Mouse (Mus musculus) lung, embryonic 14.5 days (tissue): ENCODE measurements around the gene Plce1. TPM values are rescaled to one million over a fixed set of nuclear protein-coding genes. Genes with fewer than 3 reads are reported as not detected.
"Not testable (repeated sequence)": the region's sequence is repeated elsewhere in the genome, so short reads cannot be mapped to it uniquely, and the experiment has no call there.

Experiments
- ATAC-seq: fragments of 200-750 bp; cut with Nextera tagmentation; 2 replicates; pipeline ENCODE4 v1.8.0; 2017; ENCODE audit warnings: mild to moderate bottlenecking, moderate TSS enrichment, moderate library complexity; ENCODE audit not compliant: insufficient read depth
- DNase-seq: peaks from one replicate; pipeline ENCODE4 v3.0.0-alpha.2; 2015
- H3K27ac ChIP-seq: fragments of 300-500 bp; sonication (generic); 2 replicates; pipeline ENCODE4 v1.5.1; 2014; ENCODE audit warnings: low read depth, mild to moderate bottlenecking, moderate library complexity
- H3K27me3 ChIP-seq: fragments of 300-500 bp; sonication (generic); 2 replicates; pipeline ENCODE4 v1.6.1; 2014; ENCODE audit warnings: low read length, control low read depth; ENCODE audit not compliant: insufficient read depth
- H3K36me3 ChIP-seq: fragments of 300-500 bp; sonication (generic); 2 replicates; pipeline ENCODE4 v1.6.1; 2014; ENCODE audit warnings: control low read depth; ENCODE audit not compliant: insufficient read depth
- H3K4me1 ChIP-seq: fragments of 300-500 bp; sonication (generic); 2 replicates; pipeline ENCODE4 v1.6.1; 2014; ENCODE audit warnings: antibody characterized with exemption, control low read depth; ENCODE audit not compliant: insufficient read depth
- H3K4me2 ChIP-seq: fragments of 300-500 bp; sonication (generic); 2 replicates; pipeline ENCODE4 v1.6.1; 2014; ENCODE audit warnings: mild to moderate bottlenecking
- H3K4me3 ChIP-seq: fragments of 300-500 bp; sonication (generic); 2 replicates; pipeline ENCODE4 v1.5.1; 2014; ENCODE audit warnings: low read depth, low read length
- H3K9ac ChIP-seq: fragments of 300-500 bp; sonication (generic); 2 replicates; pipeline ENCODE4 v1.6.1; 2014
- H3K9me3 ChIP-seq: fragments of 300-500 bp; sonication (generic); 2 replicates; pipeline ENCODE4 v1.6.1; 2016; ENCODE audit warnings: low read depth, low read length, control low read depth
- CTCF ChIP-seq: IDR thresholded peaks from 2 replicates; pipeline ENCODE4 v1.5.1; 2016; ENCODE audit warnings: antibody characterized with exemption, low read depth
- WGBS: fragments of 180-500 bp; shearing (Covaris S2); extraction: QIAGEN DNeasy Blood & Tissue Kit; methylation state at CpG from one replicate; pipeline ENCODE4 v1.1.7; 2014; 5-methylcytosine and 5-hydroxymethylcytosine counted together
- polyA plus RNA-seq: library from polyadenylated mRNA; unstranded; fragments of >200 nt; fragmentation: Nextera tagmentation; extraction: Ambion mirVana; gene quantifications from 2 replicates; pipeline ENCODE4 v1.2.1, GENCODE M21; 2014

Plce1 gene
- polyA plus RNA-seq, 1 experiment from 2014 or later: 4.5 TPM

DNA sequence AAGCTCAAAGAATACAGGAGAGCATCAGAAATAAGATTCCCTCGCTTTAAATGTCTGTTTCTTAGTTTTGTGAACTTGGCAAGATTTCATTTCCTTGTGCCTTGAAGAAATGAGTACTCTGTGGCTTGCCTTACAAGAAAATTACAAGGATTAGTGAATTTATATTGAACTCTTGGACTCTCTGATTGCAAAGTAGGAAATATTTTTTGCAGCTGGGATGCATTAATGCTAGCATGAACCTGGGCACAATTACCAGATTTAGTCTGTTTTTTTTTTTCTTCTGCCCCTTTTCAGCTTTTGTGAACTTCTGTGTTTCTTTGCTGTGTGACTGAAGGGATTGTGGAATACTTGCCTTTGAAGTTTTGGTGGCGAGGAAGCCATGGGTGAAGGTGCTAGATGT lies 72.6 kb downstream of the Plce1 start:
- no peaks in the 10 kb centered on the region for H3K36me3 ChIP-seq
- no peaks in the 10 kb centered on the region for H3K4me1 ChIP-seq
- no peak for TF ChIP-seq CTCF
- DNase-seq (no peak), ATAC-seq (no peak)
- H3K9me3 ChIP-seq: no peaks in the 10 kb centered on the region
- no peak overlapping the region for H3K4me3 ChIP-seq
- H3K9ac ChIP-seq: no peak overlapping the region
- 63% methylated on average over 2 of the region's 2 CpGs for WGBS
- no peaks in the 10 kb centered on the region for H3K27me3 ChIP-seq
- no peak overlapping the region for H3K27ac ChIP-seq
- no peak overlapping the region for H3K4me2 ChIP-seq

DNA sequence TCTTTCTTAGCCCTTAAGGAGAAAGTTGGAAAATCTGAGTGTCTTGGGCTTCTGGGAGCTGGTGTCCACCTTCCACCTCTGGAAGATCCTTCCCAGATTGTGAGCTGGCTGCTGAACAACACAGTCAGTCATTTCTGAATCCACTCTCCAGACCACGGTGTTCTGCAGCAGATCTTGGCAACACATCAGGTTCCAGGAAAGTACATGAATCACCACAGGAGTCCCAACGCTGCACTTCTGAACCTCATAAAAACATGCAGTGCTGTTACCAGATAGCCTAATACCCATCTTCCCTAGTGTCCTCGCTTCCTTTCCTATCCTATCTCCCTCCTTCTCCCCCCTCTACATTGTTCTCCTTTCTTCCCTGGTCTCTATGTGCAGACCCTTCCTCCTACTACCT lies 74.5 kb downstream of the Plce1 start:
- H3K27me3 ChIP-seq: no peaks in the 10 kb centered on the region
- H3K4me1 ChIP-seq: no peaks in the 10 kb centered on the region
- DNase-seq: no peak
- ATAC-seq: no peak
- H3K4me2 ChIP-seq: no peak overlapping the region
- no peak for TF ChIP-seq CTCF
- H3K9ac ChIP-seq: no peak overlapping the region
- 72% methylated on average over 3 of the region's 3 CpGs for WGBS
- H3K4me3 ChIP-seq: no peak overlapping the region
- H3K9me3 ChIP-seq: no peaks in the 10 kb centered on the region
- no peaks in the 10 kb centered on the region for H3K36me3 ChIP-seq
- H3K27ac ChIP-seq: no peak overlapping the region

DNA sequence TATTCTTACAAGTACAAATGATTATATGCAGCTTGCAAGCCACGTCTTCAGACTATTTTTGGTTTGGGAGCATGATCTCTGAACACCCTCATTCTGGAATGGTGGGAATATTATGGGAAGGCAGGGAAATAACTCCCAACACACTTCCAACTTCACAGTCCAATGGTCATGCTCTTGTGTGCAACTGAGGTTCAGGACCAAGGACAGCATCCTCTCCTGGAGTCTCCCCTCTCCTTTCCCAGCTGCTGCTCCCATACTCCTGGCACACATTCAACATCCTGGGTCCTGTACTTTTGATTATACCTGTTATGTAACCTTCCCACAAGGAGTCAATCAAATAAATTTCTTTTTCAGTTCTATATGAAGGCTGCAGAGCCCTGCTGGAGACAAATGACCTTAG lies 77.9 kb downstream of the Plce1 start:
- no peak overlapping the region for H3K27ac ChIP-seq
- H3K4me2 ChIP-seq: no peak overlapping the region
- no peak overlapping the region for H3K9ac ChIP-seq
- DNase-seq (peak; percentile 87), ATAC-seq (no peak)
- 36% methylated on average over 1 of the region's 1 CpGs for WGBS
- TF ChIP-seq CTCF: no peak
- no peak overlapping the region for H3K4me3 ChIP-seq
- no peaks in the 10 kb centered on the region for H3K4me1 ChIP-seq
- H3K36me3 ChIP-seq: no peaks in the 10 kb centered on the region
- H3K9me3 ChIP-seq: no peaks in the 10 kb centered on the region
- no peaks in the 10 kb centered on the region for H3K27me3 ChIP-seq

DNA sequence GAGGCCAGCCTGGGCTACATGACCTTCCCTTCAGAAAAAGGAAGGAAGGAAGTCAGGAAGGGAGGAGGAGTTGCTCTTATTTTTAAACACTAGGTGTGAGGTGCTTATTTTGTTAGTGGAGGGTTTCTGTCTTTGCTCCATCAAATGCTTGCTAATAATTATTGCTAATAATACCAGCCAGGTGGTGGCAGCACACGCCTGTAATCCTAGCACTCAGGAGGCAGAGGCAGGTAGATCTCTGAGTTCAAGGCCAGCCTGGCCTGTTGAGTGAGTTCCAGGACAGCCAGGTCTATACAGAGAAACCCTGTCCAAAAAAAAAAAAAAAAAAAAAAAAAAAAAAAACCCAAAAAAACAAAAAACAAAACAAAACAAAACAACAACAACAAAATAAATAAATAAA lies 81.0 kb downstream of the Plce1 start:
- not testable (repeated sequence) for H3K27ac ChIP-seq, H3K27me3 ChIP-seq, ATAC-seq, H3K36me3 ChIP-seq, H3K9ac ChIP-seq, H3K9me3 ChIP-seq, DNase-seq, H3K4me1 ChIP-seq, H3K4me3 ChIP-seq, H3K4me2 ChIP-seq
- WGBS: 59% methylated on average over 1 of the region's 1 CpGs
- peak; percentile 21; the same call in 1 of the 2 replicates for TF ChIP-seq CTCF

DNA sequence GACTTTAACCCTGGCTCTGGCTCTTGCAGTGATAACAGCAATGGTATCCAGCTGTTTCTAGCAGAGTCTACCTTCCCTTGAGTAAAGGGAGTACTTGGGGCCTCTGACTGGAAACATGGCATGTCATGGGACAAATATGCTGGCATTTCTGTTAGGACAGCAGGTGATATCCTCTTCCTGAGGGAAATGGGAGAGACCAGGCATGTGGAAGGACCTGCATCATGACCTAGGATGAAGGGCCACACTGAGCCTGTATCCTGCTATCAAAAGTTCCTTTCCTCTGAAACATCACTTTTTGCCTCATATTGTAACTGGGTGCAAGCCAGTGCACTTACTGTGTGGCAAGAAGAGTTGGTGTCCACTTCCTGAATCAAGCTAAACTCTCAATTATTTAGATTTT lies 85.2 kb downstream of the Plce1 start:
- DNase-seq (no peak), ATAC-seq (no peak)
- Histone ChIP-seq H3K4me2 (no peak overlapping the region), H3K4me3 (no peak overlapping the region), H3K4me1 (0 out of 2 replicates have a peak, but pooled peaks cover 3% of the 10 kb centered on the region), H3K9ac (no peak overlapping the region), H3K36me3 (no peaks in the 10 kb centered on the region), H3K9me3 (no peaks in the 10 kb centered on the region), H3K27me3 (no peaks in the 10 kb centered on the region), H3K27ac (no peak overlapping the region)
- TF ChIP-seq CTCF: no peak

DNA sequence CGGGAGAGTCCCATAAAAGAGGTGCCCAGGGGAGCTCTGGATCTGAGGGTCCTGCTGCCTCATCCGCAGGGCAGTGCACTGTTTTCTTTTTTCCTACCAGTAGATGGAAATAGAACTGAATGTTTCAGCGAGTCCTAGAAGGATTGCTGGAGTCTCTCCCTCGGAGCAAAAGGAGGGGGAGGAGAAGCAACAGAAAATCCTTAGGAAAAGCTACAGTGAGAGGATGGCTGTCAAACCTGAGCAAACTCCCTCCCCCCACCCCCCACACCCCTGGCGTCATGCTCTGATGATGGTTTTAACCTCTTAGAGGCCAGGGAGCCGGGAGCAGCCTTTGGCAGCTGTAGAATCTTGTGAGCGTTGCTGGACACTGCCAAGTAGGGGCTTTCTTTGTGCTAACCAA lies 85.8 kb downstream of the Plce1 start:
- H3K36me3 ChIP-seq: no peaks in the 10 kb centered on the region
- 8% methylated on average over 7 of the region's 7 CpGs for WGBS
- DNase-seq: peak; percentile 71
- ATAC-seq: peak; percentile 68; the same call in 1 of the 2 replicates
- H3K4me3 ChIP-seq: no peak overlapping the region
- TF ChIP-seq CTCF: peak; percentile 53
- H3K9ac ChIP-seq: no peak overlapping the region
- no peaks in the 10 kb centered on the region for H3K27me3 ChIP-seq
- 0 out of 2 replicates have a peak, but pooled peaks cover 3% of the 10 kb centered on the region for H3K4me1 ChIP-seq
- H3K4me2 ChIP-seq: no peak overlapping the region
- H3K9me3 ChIP-seq: no peaks in the 10 kb centered on the region
- no peak overlapping the region; the same call in 1 of the 2 replicates for H3K27ac ChIP-seq

DNA sequence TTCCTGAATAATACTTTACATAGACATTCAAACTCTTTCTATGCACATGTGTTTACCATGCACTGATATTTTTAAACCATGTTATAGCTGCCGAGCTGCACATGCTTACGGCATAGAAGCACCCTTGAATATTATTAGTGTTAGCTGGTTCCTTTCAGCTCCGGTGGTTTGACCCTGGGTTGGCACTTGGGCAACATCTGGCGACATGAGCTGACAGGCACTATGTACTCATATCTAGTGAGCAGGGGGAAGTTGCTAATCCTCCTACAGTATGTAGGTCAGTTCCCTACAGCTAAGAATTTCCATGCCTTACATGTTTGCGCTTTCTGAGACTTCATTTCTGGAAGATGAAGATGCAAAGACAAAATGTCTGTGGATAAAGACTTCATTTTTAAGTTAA lies 86.4 kb downstream of the Plce1 start:
- Histone ChIP-seq H3K9ac (no peak overlapping the region), H3K27ac (no peak overlapping the region; the same call in 1 of the 2 replicates), H3K4me1 (0 out of 2 replicates have a peak, but pooled peaks cover 3% of the 10 kb centered on the region), H3K4me2 (no peak overlapping the region), H3K4me3 (no peak overlapping the region), H3K27me3 (no peaks in the 10 kb centered on the region), H3K9me3 (no peaks in the 10 kb centered on the region), H3K36me3 (no peaks in the 10 kb centered on the region)
- no peak for DNase-seq
- TF ChIP-seq CTCF: no peak
- ATAC-seq: no peak
- WGBS: 40% methylated on average over 5 of the region's 5 CpGs

DNA sequence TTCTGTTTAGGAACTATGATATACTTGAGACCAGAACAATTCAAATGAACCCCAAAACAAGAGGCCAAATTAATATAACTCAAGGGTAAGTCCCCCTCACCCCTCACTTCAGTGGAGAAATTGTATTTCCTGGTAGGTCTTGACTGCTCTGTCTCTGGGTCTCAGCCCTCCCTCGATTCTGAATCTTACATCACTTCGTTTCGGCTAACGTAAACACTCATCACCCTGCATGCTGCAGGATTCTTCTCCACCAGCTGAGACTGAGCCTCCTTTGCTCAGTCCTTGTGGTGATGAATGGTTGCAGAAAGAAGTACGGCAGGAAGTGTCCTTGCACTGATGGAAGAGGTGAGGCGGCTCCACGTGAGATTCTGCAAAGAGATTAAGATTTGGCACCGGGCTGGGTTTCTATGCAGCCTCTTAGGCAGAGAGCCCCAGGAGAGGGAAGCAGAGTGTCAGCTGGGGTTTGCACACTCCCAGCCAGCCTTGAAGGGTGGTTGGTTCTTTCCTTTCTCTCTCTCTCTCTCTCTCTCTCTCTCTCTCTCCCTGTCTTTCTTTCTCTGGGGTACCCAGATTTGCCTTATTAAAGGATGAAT lies 97.7 kb downstream of the Plce1 start:
- no peak for TF ChIP-seq CTCF
- DNase-seq (peak; percentile 49), ATAC-seq (peak; percentile 69; the same call in 1 of the 2 replicates)
- Histone ChIP-seq H3K9me3 (no peaks in the 10 kb centered on the region), H3K4me3 (no peak overlapping the region), H3K4me1 (peaks cover 9% of the 10 kb centered on the region), H3K36me3 (no peaks in the 10 kb centered on the region), H3K27ac (no peak overlapping the region), H3K4me2 (peak overlapping the region; percentile 37), H3K27me3 (no peaks in the 10 kb centered on the region), H3K9ac (no peak overlapping the region)
- WGBS: 5% methylated on average over 8 of the region's 8 CpGs
